Mouse (Mus musculus) hindbrain, embryonic 12.5 days (tissue): Measurements from ENCODE around the gene Atp6v1c2. TPM values are rescaled to one million over a fixed set of nuclear protein-coding genes. Genes with fewer than 3 reads are reported as not detected.

ENCODE experiments used
- ATAC-seq: fragments of 200-750 bp; cut with Nextera tagmentation; 2 replicates; pipeline ENCODE4 v1.8.0; 2017; ENCODE audit warnings: moderate TSS enrichment; ENCODE audit not compliant: low FRiP score
- H3K27ac ChIP-seq: fragments of 300-500 bp; sonication (generic); 2 replicates; pipeline ENCODE4 v1.5.1; 2016; ENCODE audit warnings: mild to moderate bottlenecking
- H3K27me3 ChIP-seq: fragments of 300-500 bp; sonication (generic); 2 replicates; pipeline ENCODE4 v1.6.1; 2016; ENCODE audit warnings: mild to moderate bottlenecking
- H3K36me3 ChIP-seq: fragments of 300-500 bp; sonication (generic); 2 replicates; pipeline ENCODE4 v1.6.1; 2016; ENCODE audit warnings: mild to moderate bottlenecking
- H3K4me1 ChIP-seq: fragments of 300-500 bp; sonication (generic); 2 replicates; pipeline ENCODE4 v1.6.1; 2016
- H3K4me2 ChIP-seq: fragments of 300-500 bp; sonication (generic); replicated peaks from 2 replicates; pipeline ENCODE4 v1.6.1; 2016; ENCODE audit warnings: mild to moderate bottlenecking
- H3K4me3 ChIP-seq: fragments of 300-500 bp; sonication (generic); 2 replicates; pipeline ENCODE4 v1.5.1; 2016; ENCODE audit warnings: mild to moderate bottlenecking
- H3K9ac ChIP-seq: fragments of 300-500 bp; sonication (generic); 2 replicates; pipeline ENCODE4 v1.6.1; 2016; ENCODE audit warnings: mild to moderate bottlenecking, moderate library complexity
- H3K9me3 ChIP-seq: fragments of 300-500 bp; sonication (generic); replicated peaks from 2 replicates; pipeline ENCODE4 v1.6.1; 2016; ENCODE audit warnings: mild to moderate bottlenecking
- WGBS: fragments of 180-500 bp; shearing (Covaris S2); methylation state at CpG from one replicate; pipeline ENCODE4 v1.1.7; 2016; 5-methylcytosine and 5-hydroxymethylcytosine counted together
- polyA plus RNA-seq: library from polyadenylated mRNA; unstranded; fragments of >200 nt; fragmentation: Nextera tagmentation; extraction: Ambion mirVana; gene quantifications from 2 replicates; pipeline ENCODE4 v1.2.1, GENCODE M21; 2016

The Atp6v1c2 gene
- polyA plus RNA-seq, result 0.60 and 0.85 TPM in 2 replicates

DNA sequence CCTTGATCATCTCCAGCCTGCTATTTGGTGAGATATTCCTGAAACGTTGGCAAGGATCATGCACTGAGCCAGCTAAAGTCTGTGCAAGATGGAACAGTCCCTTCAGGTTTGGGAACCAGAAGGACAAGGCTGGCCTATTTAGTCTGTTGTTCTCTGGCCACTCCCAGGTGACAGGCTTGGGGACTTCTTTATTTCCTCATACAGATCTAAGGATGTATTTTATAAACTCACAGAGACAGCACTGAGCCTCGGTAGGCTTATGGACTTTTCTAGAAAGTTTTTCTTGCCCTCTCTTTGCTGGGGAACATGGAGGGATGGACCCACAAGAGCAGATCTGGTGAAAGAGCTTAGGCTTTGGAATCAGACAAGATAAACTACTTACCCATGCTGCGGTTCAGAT lies at the start of gene Atp6v1c2:
Gene Atp6v1c2 (minus strand): TSS at position 101 of the 400 bp plus-strand sequence.
- H3K27ac ChIP-seq, result no peak within 1 kb of the TSS
- 81% methylated on average over 3 of the region's 3 CpGs for WGBS
- H3K36me3 ChIP-seq, result no peaks in the 10 kb centered on the region
- H3K9ac ChIP-seq, result no peak within 1 kb of the TSS
- ATAC-seq, result no peak
- no peaks in the 10 kb centered on the region for H3K9me3 ChIP-seq
- no peak within 1 kb of the TSS for H3K4me2 ChIP-seq
- no peak within 1 kb of the TSS for H3K4me3 ChIP-seq
- H3K4me1 ChIP-seq, result peaks cover 9% of the 10 kb centered on the region
- peaks cover 23% of the 10 kb centered on the region for H3K27me3 ChIP-seq

DNA sequence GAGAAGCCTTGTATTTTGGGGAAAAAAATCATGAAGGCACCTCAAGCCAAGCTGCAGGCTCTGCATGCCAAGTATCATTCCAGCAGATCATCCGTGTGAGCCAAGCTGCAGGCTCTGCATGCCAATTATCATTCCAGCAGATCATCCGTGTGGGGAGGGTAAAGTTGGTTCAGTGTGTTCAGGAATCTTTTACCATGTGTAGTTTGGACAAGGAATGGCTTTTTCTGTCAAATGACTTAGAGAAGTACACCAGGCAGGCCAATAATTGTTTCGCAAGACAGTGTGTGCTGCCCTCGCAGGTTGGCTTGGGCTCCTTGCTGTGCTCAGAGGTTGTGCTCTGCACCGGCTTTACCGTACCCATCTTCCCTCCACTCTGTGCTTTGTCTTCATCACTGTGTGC lies 47.4 kb upstream of the Atp6v1c2 start:
- H3K27me3 ChIP-seq, result no peaks in the 10 kb centered on the region
- peaks cover 84% of the 10 kb centered on the region for H3K36me3 ChIP-seq
- H3K27ac ChIP-seq, result no peak overlapping the region
- H3K4me3 ChIP-seq, result no peak overlapping the region
- WGBS, result 93% methylated on average over 6 of the region's 6 CpGs
- ATAC-seq, result no peak
- no peaks in the 10 kb centered on the region for H3K4me1 ChIP-seq
- H3K9me3 ChIP-seq, result no peaks in the 10 kb centered on the region
- no peak overlapping the region for H3K4me2 ChIP-seq
- no peak overlapping the region for H3K9ac ChIP-seq

DNA sequence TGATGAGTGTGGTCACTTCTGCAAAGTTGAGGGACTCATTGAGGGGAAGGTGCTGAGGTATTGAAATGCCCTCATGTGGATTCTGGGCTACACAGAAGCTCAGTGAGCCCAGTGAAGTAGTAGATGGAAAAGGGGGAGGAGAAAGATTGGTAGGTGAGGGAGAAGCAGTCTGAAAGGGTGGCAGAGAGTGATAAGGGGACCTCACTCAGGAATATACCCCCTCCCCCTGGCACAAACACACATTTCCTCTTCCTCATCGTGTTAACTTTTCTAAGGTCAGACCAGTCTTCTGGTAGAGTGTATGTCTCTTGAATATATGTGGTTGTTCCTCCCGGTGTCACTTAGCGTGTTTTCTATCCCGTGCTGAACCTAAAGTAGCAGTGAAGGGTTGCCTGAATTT lies 46.1 kb upstream of the Atp6v1c2 start:
- H3K9ac ChIP-seq, result no peak overlapping the region
- no peak for ATAC-seq
- no peaks in the 10 kb centered on the region for H3K9me3 ChIP-seq
- H3K4me3 ChIP-seq, result no peak overlapping the region
- H3K36me3 ChIP-seq, result peaks cover 82% of the 10 kb centered on the region
- 98% methylated on average over 4 of the region's 4 CpGs for WGBS
- no peaks in the 10 kb centered on the region for H3K4me1 ChIP-seq
- H3K27ac ChIP-seq, result no peak overlapping the region
- H3K27me3 ChIP-seq, result no peaks in the 10 kb centered on the region
- H3K4me2 ChIP-seq, result no peak overlapping the region

DNA sequence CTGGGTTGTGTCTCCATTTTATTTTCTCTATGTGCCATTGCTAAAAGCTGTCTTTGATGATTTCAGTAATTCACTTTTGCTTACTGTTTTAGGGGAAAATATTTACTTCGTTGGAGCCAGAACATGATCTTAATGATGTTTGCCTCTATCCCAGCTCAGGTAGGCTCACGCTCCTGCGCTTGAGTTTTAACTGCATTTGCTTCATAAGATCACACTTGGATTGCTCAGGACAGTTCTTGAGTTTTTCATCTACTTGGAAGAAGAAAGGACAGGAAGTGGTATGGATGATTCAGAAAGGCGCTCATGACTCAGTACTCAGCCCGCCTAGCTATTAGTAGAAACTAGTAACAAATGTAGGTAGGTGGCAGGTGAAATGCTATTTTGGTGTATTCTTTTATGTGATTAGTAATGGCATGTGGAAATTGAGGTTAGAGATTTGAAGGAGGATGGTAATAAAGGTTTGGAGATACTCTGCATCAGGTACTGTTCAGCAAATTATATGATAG lies 44.4 kb upstream of the Atp6v1c2 start:
- Histone ChIP-seq H3K4me3 (no peak overlapping the region), H3K4me1 (no peaks in the 10 kb centered on the region), H3K36me3 (peaks cover 85% of the 10 kb centered on the region), H3K9ac (no peak overlapping the region), H3K9me3 (no peaks in the 10 kb centered on the region), H3K4me2 (no peak overlapping the region), H3K27ac (no peak overlapping the region), H3K27me3 (no peaks in the 10 kb centered on the region)
- 94% methylated on average over 5 of the region's 5 CpGs for WGBS
- no peak for ATAC-seq

DNA sequence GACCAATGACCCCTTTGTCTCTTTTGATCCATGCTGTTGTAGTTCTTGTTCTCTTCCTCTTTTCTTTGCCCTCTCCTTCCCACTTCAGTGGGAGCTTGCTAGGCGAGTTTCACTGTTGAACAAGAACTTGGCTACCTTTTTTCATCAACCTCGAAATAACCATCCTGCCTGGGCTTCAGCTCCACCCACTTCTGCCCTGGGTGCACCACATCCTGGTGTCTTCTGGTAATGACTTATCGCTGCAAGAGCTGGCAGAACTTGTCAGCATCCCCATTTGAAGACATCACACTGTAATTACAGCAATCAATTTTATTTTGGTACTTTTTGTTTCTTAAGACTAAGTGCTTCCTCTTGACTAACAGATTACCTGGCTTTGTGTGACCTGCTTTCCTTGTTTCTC lies 43.5 kb upstream of the Atp6v1c2 start:
- Histone ChIP-seq H3K9me3 (no peaks in the 10 kb centered on the region), H3K27ac (no peak overlapping the region), H3K9ac (no peak overlapping the region), H3K36me3 (peaks cover 90% of the 10 kb centered on the region), H3K4me3 (no peak overlapping the region), H3K4me1 (no peaks in the 10 kb centered on the region), H3K27me3 (no peaks in the 10 kb centered on the region), H3K4me2 (no peak overlapping the region)
- ATAC-seq, result no peak
- WGBS, result 87% methylated on average over 3 of the region's 3 CpGs

- no peaks in the 10 kb centered on the region for H3K9me3 ChIP-seq
- H3K4me3 ChIP-seq, result no peak overlapping the region
- ATAC-seq, result no peak
- peaks cover 84% of the 10 kb centered on the region for H3K36me3 ChIP-seq
- no peak overlapping the region for H3K9ac ChIP-seq
- 90% methylated on average over 8 of the region's 8 CpGs for WGBS
- H3K4me1 ChIP-seq, result no peaks in the 10 kb centered on the region
- no peak overlapping the region for H3K4me2 ChIP-seq
- H3K27ac ChIP-seq, result no peak overlapping the region
- no peaks in the 10 kb centered on the region for H3K27me3 ChIP-seq
Observed at GRCm38 (mm10) chr12:17371589-17372235, 42.6 kb upstream of the Atp6v1c2 start.

DNA sequence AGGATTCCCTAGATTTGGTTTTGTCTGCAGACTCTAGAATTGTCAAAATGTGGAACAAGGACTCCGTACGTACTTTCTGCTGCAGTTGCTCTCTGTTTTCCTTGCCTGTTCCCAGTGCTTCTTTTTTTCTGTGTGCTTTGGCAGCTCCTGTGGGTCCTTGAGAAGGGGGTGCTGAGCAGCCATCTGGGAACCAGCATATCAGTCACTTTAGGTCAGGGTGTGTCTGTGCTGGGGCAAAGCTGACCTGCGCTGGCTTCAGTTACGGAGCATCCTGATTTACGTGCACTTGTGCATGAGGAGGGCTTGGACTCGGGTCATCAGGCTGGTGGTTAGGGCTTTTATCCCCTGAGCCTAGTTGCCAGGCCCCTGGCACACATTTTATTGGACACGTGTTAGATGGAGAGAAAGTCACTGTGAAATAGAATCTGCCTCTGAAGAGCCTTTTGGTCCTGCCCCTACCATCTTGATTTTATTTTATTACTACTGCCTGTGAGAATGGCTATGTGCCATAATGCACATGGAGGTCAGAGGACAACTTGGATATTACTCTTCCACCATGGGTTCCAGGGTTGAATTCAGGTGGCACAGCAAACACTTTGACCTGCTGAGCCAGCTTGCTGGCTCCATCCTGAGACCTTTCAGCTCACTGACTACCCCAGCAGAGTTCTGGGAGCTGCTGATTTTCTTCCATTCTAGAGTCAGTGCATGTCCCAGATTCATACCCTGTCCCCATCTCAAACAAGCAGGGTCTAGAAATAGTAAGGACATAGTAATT lies 40.6 kb upstream of the Atp6v1c2 start:
- no peak overlapping the region for H3K4me3 ChIP-seq
- no peak overlapping the region for H3K4me2 ChIP-seq
- 95% methylated on average over 7 of the region's 7 CpGs for WGBS
- no peaks in the 10 kb centered on the region for H3K4me1 ChIP-seq
- peaks cover 71% of the 10 kb centered on the region for H3K36me3 ChIP-seq
- no peaks in the 10 kb centered on the region for H3K27me3 ChIP-seq
- H3K9ac ChIP-seq, result no peak overlapping the region
- no peaks in the 10 kb centered on the region for H3K9me3 ChIP-seq
- no peak overlapping the region for H3K27ac ChIP-seq
- ATAC-seq, result no peak

GRCm38 (mm10) chr12:17369111-17369510 lies 40.0 kb upstream of the Atp6v1c2 start:
- Histone ChIP-seq H3K4me1 (no peaks in the 10 kb centered on the region), H3K9me3 (no peaks in the 10 kb centered on the region), H3K4me3 (no peak overlapping the region), H3K27me3 (no peaks in the 10 kb centered on the region), H3K27ac (no peak overlapping the region), H3K4me2 (no peak overlapping the region), H3K36me3 (peaks cover 70% of the 10 kb centered on the region), H3K9ac (no peak overlapping the region)
- no peak for ATAC-seq
- WGBS, result 97% methylated on average over 3 of the region's 3 CpGs

DNA sequence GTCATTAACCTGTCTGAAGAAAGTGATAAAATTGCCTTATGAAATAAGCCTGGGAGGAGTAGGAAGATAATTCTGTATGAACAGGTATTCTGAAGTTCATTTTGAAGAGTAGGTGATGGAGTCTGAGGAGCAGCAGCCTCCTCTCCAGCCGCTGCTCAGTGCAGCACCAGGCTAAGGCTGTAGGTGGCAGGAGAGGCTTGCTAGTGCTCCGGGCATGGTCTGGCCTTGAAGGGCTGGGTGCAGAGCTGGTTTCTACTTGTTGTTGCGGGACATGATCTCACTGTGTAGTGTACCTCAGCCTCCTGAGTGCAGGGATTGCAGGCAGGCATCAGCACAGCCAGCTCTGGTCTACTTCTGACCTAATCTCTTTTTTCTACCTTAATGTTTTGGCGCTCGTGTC lies 37.8 kb upstream of the Atp6v1c2 start:
- 74% methylated on average over 5 of the region's 5 CpGs for WGBS
- no peak for ATAC-seq

DNA sequence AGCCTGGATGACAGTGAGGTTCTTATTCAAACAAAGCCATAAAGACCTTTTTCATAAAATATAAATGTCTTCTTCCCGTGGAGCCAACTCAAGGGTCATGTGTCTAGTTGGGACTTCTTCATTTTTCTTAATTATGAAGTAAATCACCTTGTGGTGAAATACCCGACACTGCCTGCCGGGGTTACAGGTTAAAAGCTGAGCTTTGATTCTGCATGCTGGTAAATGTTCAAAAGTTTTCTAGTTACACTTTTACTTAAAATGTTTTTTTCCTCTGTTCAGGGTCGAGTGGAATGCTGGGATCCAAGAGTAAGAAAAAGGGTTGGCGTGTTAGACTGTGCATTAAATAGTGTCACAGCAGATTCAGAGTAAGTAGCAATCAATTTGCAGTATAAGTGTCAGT lies 33.2 kb upstream of the Atp6v1c2 start:
- ATAC-seq, result no peak
- Histone ChIP-seq H3K4me3 (no peak overlapping the region), H3K36me3 (peaks cover 59% of the 10 kb centered on the region), H3K4me1 (0 out of 2 replicates have a peak, but pooled peaks cover 3% of the 10 kb centered on the region), H3K9ac (no peak overlapping the region), H3K27me3 (no peaks in the 10 kb centered on the region), H3K4me2 (no peak overlapping the region), H3K27ac (no peak overlapping the region), H3K9me3 (no peaks in the 10 kb centered on the region)
- WGBS, result 93% methylated on average over 5 of the region's 5 CpGs

More for the DNA sequence above, 37.8 kb upstream of the Atp6v1c2 start:
- no peaks in the 10 kb centered on the region for H3K9me3 ChIP-seq
- H3K4me2 ChIP-seq, result no peak overlapping the region
- no peak overlapping the region for H3K27ac ChIP-seq
- no peaks in the 10 kb centered on the region for H3K27me3 ChIP-seq
- peaks cover 72% of the 10 kb centered on the region for H3K36me3 ChIP-seq
- no peak overlapping the region for H3K9ac ChIP-seq
- no peak overlapping the region for H3K4me3 ChIP-seq
- no peaks in the 10 kb centered on the region for H3K4me1 ChIP-seq

- Histone ChIP-seq H3K27me3 (no peaks in the 10 kb centered on the region), H3K4me1 (0 out of 2 replicates have a peak, but pooled peaks cover 3% of the 10 kb centered on the region), H3K4me2 (no peak overlapping the region), H3K27ac (peak overlapping the region; percentile 50), H3K36me3 (peaks cover 62% of the 10 kb centered on the region), H3K9me3 (no peaks in the 10 kb centered on the region), H3K4me3 (no peak overlapping the region), H3K9ac (no peak overlapping the region)
- 24% methylated on average over 4 of the region's 4 CpGs for WGBS
- peak; percentile 52; the same call in 1 of the 2 replicates for ATAC-seq
Observed at GRCm38 (mm10) chr12:17360650-17361049, 31.5 kb upstream of the Atp6v1c2 start.

- Histone ChIP-seq H3K27me3 (no peaks in the 10 kb centered on the region), H3K4me2 (no peak overlapping the region), H3K4me1 (0 out of 2 replicates have a peak, but pooled peaks cover 3% of the 10 kb centered on the region), H3K9ac (no peak overlapping the region; the same call in 1 of the 2 replicates), H3K9me3 (no peaks in the 10 kb centered on the region), H3K27ac (peak overlapping the region; percentile 64), H3K36me3 (peaks cover 62% of the 10 kb centered on the region), H3K4me3 (no peak overlapping the region)
- no peak for ATAC-seq
- 45% methylated on average over 9 of the region's 9 CpGs for WGBS
Observed at GRCm38 (mm10) chr12:17360104-17360503, 30.9 kb upstream of the Atp6v1c2 start.
